Mouse (Mus musculus): ENCODE data around the gene Cfap57. TPM values are rescaled to one million over a fixed set of nuclear protein-coding genes. Genes with fewer than 3 reads are reported as not detected.

Cfap57 gene
- polyA plus RNA-seq, 1 experiment from 2014 or later = 1.5 TPM

- Histone ChIP-seq H3K36me3 (ENCODE audit: control insufficient read depth, insufficient read depth, low read length) (no peaks in the 10 kb centered on the region), H3K27ac (ENCODE audit: low read depth, low read length) (no peak overlapping the region), H3K27me3 (ENCODE audit: control insufficient read depth, insufficient read depth, low read length) (no peaks in the 10 kb centered on the region), H3K4me2 (ENCODE audit: low read depth, low read length) (no peak overlapping the region), H3K9me3 (ENCODE audit: control insufficient read depth, low read length) (no peaks in the 10 kb centered on the region), H3K4me3 (ENCODE audit: low read depth, low read length) (no peak overlapping the region), H3K9ac (replicated peaks; ENCODE audit: low read depth, low read length) (no peak overlapping the region), H3K4me1 (ENCODE audit: control insufficient read depth, insufficient read depth, low read length) (peaks cover 8% of the 10 kb centered on the region; the same call in 1 of the 2 replicates)
- ATAC-seq (ENCODE audit: low read depth) = no peak
- WGBS = 81% methylated on average over 14 of the region's 14 CpGs
These were observed 76.0 kb downstream of the Cfap57 start for GRCm38 (mm10) chr4:118544441-118545127.

GRCm38 (mm10) chr4:118543592-118544260, 76.9 kb downstream of the Cfap57 start, which contains the start of gene Tmem125:
Tmem125 (minus strand) TSS chr4:118544044.
- H3K4me2 ChIP-seq (ENCODE audit: low read depth, low read length) = peak within 1 kb of the TSS; percentile 48
- 2% methylated on average over 24 of the region's 24 CpGs for WGBS
- H3K4me1 ChIP-seq (ENCODE audit: control insufficient read depth, insufficient read depth, low read length) = peaks cover 8% of the 10 kb centered on the region; the same call in 1 of the 2 replicates
- 0 out of 2 replicates have a peak within 1 kb of the TSS, but pooled peaks have one; percentile 12 for H3K9ac ChIP-seq (replicated peaks; ENCODE audit: low read depth, low read length)
- no peaks in the 10 kb centered on the region for H3K27me3 ChIP-seq (ENCODE audit: control insufficient read depth, insufficient read depth, low read length)
- H3K36me3 ChIP-seq (ENCODE audit: control insufficient read depth, insufficient read depth, low read length) = no peaks in the 10 kb centered on the region
- ATAC-seq (ENCODE audit: low read depth) = peak; percentile 46; the same call in 1 of the 2 replicates
- peak within 1 kb of the TSS; percentile 29 for H3K4me3 ChIP-seq (ENCODE audit: low read depth, low read length)
- no peak within 1 kb of the TSS for H3K27ac ChIP-seq (ENCODE audit: low read depth, low read length)
- no peaks in the 10 kb centered on the region for H3K9me3 ChIP-seq (ENCODE audit: control insufficient read depth, low read length)

DNA sequence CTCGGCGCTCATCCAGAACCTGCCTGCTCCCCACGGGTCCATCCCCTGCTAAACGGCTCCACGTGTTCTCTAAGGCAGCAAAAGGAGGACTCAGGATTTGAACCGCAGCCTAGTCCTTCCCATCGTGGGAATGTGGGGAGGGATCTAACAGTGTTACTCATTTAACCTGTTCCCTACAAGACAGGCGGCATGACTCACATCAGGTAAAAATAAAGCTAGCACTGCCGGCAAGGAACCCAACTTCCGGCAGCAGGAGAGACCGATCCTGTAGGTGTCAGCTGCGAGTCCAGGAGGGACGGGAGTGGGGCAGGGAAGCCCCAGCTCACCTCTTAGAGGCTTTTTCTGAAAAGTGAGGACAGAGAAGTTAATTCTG, 77.4 kb downstream of the Cfap57 start:
- Histone ChIP-seq H3K27me3 (ENCODE audit: control insufficient read depth, insufficient read depth, low read length) (no peaks in the 10 kb centered on the region), H3K9ac (replicated peaks; ENCODE audit: low read depth, low read length) (no peak overlapping the region), H3K4me1 (ENCODE audit: control insufficient read depth, insufficient read depth, low read length) (peaks cover 8% of the 10 kb centered on the region; the same call in 1 of the 2 replicates), H3K27ac (ENCODE audit: low read depth, low read length) (no peak overlapping the region), H3K4me2 (ENCODE audit: low read depth, low read length) (peak overlapping the region; percentile 48), H3K9me3 (ENCODE audit: control insufficient read depth, low read length) (no peaks in the 10 kb centered on the region), H3K36me3 (ENCODE audit: control insufficient read depth, insufficient read depth, low read length) (no peaks in the 10 kb centered on the region), H3K4me3 (ENCODE audit: low read depth, low read length) (peak overlapping the region; percentile 29; the same call in 1 of the 2 replicates)
- WGBS = 22% methylated on average over 13 of the region's 13 CpGs
- no peak for ATAC-seq (ENCODE audit: low read depth)

DNA sequence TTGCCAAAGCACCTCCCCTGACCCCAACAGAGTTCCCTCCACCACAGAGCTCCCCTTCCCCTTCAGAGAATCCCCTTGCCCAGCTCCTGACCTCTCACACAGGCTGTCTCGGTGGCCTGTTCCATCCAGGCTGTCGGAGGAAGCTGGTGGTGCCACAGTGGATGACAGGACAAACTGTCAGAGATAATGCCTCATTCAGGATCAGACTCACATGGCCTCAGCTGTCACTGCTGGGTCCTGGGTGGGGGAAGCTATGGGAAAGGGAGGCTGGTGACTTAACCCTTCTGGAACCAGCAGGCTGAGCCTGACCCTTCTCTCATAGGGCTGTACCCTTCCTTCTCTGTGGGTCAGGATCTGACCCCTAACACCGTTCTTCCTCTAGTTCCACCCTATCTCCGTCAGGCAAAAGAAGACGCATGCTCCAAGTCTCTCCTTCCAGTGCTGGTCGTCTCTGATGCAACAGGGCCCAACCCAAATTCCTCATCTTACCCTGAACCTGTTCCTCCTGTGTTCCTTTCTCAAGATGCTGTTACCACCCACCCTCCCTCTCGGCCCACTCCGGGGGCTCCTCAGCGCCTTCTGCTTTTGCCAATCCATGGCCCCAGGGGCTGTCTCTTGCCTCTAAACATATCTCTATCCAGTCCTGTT, 77.9 kb downstream of the Cfap57 start:
- Histone ChIP-seq H3K4me1 (ENCODE audit: control insufficient read depth, insufficient read depth, low read length) (peaks cover 8% of the 10 kb centered on the region; the same call in 1 of the 2 replicates), H3K27ac (ENCODE audit: low read depth, low read length) (no peak overlapping the region), H3K4me3 (ENCODE audit: low read depth, low read length) (no peak overlapping the region), H3K27me3 (ENCODE audit: control insufficient read depth, insufficient read depth, low read length) (no peaks in the 10 kb centered on the region), H3K4me2 (ENCODE audit: low read depth, low read length) (no peak overlapping the region), H3K9me3 (ENCODE audit: control insufficient read depth, low read length) (no peaks in the 10 kb centered on the region), H3K36me3 (ENCODE audit: control insufficient read depth, insufficient read depth, low read length) (no peaks in the 10 kb centered on the region), H3K9ac (replicated peaks; ENCODE audit: low read depth, low read length) (no peak overlapping the region)
- no peak for ATAC-seq (ENCODE audit: low read depth)
- WGBS = 74% methylated on average over 9 of the region's 9 CpGs

DNA sequence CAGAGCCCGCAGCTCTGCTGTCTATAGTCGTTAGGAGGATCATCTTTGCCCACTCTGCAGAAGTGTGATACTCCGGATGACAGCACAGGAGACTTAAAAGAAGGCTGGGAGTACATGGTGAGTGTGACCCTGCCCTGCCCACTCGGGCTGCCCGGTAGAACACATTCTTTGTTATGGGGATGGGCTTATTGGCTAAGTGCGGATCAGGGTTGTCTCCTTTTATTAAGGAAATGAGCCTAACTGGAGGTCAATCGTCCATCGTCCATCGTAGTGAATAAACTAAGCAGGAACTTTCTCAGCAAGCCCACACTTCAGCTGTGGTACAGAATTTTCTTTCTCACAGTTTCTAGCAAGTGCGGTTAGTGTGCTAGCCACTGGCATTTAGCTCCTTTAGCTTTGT, 80.7 kb downstream of the Cfap57 start:
- H3K4me2 ChIP-seq (ENCODE audit: low read depth, low read length) = no peak overlapping the region
- H3K27ac ChIP-seq (ENCODE audit: low read depth, low read length) = no peak overlapping the region
- H3K9ac ChIP-seq (replicated peaks; ENCODE audit: low read depth, low read length) = no peak overlapping the region
- H3K36me3 ChIP-seq (ENCODE audit: control insufficient read depth, insufficient read depth, low read length) = no peaks in the 10 kb centered on the region
- H3K27me3 ChIP-seq (ENCODE audit: control insufficient read depth, insufficient read depth, low read length) = no peaks in the 10 kb centered on the region
- H3K4me3 ChIP-seq (ENCODE audit: low read depth, low read length) = no peak overlapping the region
- no peaks in the 10 kb centered on the region for H3K9me3 ChIP-seq (ENCODE audit: control insufficient read depth, low read length)
- 10% methylated on average over 10 of the region's 10 CpGs for WGBS
- no peak for ATAC-seq (ENCODE audit: low read depth)
- H3K4me1 ChIP-seq (ENCODE audit: control insufficient read depth, insufficient read depth, low read length) = peaks cover 8% of the 10 kb centered on the region; the same call in 1 of the 2 replicates

DNA sequence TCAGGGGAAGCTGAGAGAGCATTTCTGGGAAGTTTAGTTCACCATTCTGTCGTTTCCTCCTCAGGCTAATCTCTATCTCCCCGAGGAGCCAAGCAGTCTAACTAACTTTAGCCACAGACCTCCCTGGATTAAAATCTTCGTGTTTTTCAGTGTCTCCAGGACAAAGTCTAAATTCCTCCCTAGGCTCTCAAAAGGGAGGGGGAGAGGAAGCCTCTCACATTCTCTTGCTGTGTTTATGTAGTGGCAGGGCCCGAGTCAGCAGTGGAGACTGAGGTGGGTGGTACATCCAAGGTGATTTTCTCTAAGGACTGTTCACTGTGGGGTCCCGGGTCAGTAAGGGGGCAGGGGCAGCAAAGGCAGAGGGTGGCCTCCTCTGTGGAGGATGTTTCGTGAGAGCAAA, 82.8 kb downstream of the Cfap57 start:
- WGBS = 56% methylated on average over 6 of the region's 6 CpGs
- H3K27me3 ChIP-seq (ENCODE audit: control insufficient read depth, insufficient read depth, low read length) = no peaks in the 10 kb centered on the region
- H3K27ac ChIP-seq (ENCODE audit: low read depth, low read length) = no peak overlapping the region
- H3K4me3 ChIP-seq (ENCODE audit: low read depth, low read length) = no peak overlapping the region
- H3K36me3 ChIP-seq (ENCODE audit: control insufficient read depth, insufficient read depth, low read length) = no peaks in the 10 kb centered on the region
- ATAC-seq (ENCODE audit: low read depth) = no peak
- H3K4me1 ChIP-seq (ENCODE audit: control insufficient read depth, insufficient read depth, low read length) = no peaks in the 10 kb centered on the region
- no peak overlapping the region for H3K9ac ChIP-seq (replicated peaks; ENCODE audit: low read depth, low read length)
- no peaks in the 10 kb centered on the region for H3K9me3 ChIP-seq (ENCODE audit: control insufficient read depth, low read length)
- no peak overlapping the region for H3K4me2 ChIP-seq (ENCODE audit: low read depth, low read length)

DNA sequence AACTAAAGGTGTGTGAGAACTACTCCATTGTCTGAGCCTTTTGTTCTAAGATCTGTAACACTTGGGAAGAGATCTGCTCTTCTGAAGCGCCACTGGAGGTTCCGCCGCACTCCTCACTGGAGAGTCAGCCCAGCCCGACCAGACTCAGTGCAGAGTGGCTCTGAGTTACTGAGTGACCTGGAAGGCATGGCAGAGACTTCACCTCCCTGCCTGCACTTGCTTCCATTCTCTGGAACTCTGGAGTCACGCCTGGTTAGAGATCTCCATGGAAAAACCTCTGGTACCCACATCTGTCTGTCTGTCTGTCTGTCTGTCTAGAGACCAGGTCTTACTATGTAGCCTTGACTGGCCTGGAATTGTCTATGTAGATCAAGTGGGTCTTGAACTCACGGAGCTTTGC, 85.0 kb downstream of the Cfap57 start:
- H3K27me3 ChIP-seq (ENCODE audit: control insufficient read depth, insufficient read depth, low read length) = no peaks in the 10 kb centered on the region
- no peaks in the 10 kb centered on the region for H3K36me3 ChIP-seq (ENCODE audit: control insufficient read depth, insufficient read depth, low read length)
- no peak overlapping the region for H3K4me2 ChIP-seq (ENCODE audit: low read depth, low read length)
- WGBS = 87% methylated on average over 6 of the region's 6 CpGs
- H3K4me3 ChIP-seq (ENCODE audit: low read depth, low read length) = no peak overlapping the region
- no peak overlapping the region for H3K27ac ChIP-seq (ENCODE audit: low read depth, low read length)
- ATAC-seq (ENCODE audit: low read depth) = no peak
- no peaks in the 10 kb centered on the region for H3K4me1 ChIP-seq (ENCODE audit: control insufficient read depth, insufficient read depth, low read length)
- H3K9me3 ChIP-seq (ENCODE audit: control insufficient read depth, low read length) = no peaks in the 10 kb centered on the region
- no peak overlapping the region for H3K9ac ChIP-seq (replicated peaks; ENCODE audit: low read depth, low read length)

DNA sequence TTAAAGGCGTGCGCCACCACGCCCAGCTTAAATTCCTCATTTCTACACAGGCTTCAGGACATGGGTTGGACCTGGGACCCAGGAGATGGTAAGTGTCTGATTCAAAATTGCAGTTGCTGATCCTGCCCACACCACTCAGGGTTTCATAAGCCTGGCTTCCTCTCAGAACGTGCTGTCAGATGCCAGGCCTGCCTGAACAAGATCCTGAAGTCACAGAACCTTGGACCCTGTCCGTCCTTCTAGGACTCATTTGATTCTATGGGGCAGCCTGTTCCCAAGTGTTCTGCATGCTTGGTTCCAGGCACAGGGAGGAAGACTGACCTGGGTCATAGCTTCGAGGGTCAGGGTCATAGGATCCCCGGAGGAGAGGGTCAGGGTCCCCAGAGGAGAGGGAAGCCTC, 87.0 kb downstream of the Cfap57 start:
- Histone ChIP-seq H3K4me3 (ENCODE audit: low read depth, low read length) (no peak overlapping the region), H3K27ac (ENCODE audit: low read depth, low read length) (no peak overlapping the region), H3K4me2 (ENCODE audit: low read depth, low read length) (no peak overlapping the region), H3K36me3 (ENCODE audit: control insufficient read depth, insufficient read depth, low read length) (no peaks in the 10 kb centered on the region), H3K9me3 (ENCODE audit: control insufficient read depth, low read length) (no peaks in the 10 kb centered on the region), H3K4me1 (ENCODE audit: control insufficient read depth, insufficient read depth, low read length) (no peaks in the 10 kb centered on the region), H3K27me3 (ENCODE audit: control insufficient read depth, insufficient read depth, low read length) (no peaks in the 10 kb centered on the region), H3K9ac (replicated peaks; ENCODE audit: low read depth, low read length) (no peak overlapping the region)
- 93% methylated on average over 7 of the region's 7 CpGs for WGBS
- ATAC-seq (ENCODE audit: low read depth) = no peak

DNA sequence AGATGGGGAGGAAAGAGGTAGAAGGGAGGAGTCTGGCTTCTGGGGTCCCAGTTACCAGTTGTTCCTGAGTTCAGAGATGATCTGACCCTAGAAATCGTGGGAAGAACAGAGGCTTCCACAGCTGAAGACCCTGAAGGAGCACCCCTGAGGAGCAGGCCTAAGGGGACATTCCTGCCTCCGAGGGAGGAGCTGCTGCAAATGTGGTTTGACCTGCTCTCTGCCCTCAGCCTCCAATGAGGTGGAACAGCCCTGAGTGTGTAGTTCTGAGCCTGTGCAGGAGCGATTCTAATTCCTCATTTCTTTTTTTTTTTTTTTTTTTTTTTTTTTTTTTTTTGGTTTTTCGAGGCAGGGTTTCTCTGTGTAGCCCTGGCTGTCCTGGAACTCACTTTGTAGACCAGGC, 87.4 kb downstream of the Cfap57 start:
- 61% methylated on average over 3 of the region's 4 CpGs for WGBS
- no peak overlapping the region for H3K9ac ChIP-seq (replicated peaks; ENCODE audit: low read depth, low read length)

More for the DNA sequence above, 87.4 kb downstream of the Cfap57 start:
- H3K27me3 ChIP-seq (ENCODE audit: control insufficient read depth, insufficient read depth, low read length) = no peaks in the 10 kb centered on the region
- no peak overlapping the region for H3K27ac ChIP-seq (ENCODE audit: low read depth, low read length)
- no peak overlapping the region for H3K4me2 ChIP-seq (ENCODE audit: low read depth, low read length)
- H3K4me3 ChIP-seq (ENCODE audit: low read depth, low read length) = no peak overlapping the region
- no peak for ATAC-seq (ENCODE audit: low read depth)
- H3K36me3 ChIP-seq (ENCODE audit: control insufficient read depth, insufficient read depth, low read length) = no peaks in the 10 kb centered on the region
- H3K4me1 ChIP-seq (ENCODE audit: control insufficient read depth, insufficient read depth, low read length) = no peaks in the 10 kb centered on the region
- H3K9me3 ChIP-seq (ENCODE audit: control insufficient read depth, low read length) = no peaks in the 10 kb centered on the region
